Mouse (Mus musculus) frontal cortex, adult (tissue): ENCODE data around the gene Prrc2b.
A peak's percentile ranks its signal among the peaks of the same experiment; 100 is the strongest.

ENCODE experiments used
- ATAC-seq: cut with Nextera tagmentation; 2 replicates; pipeline ENCODE4 v1.9.2; 2017; ENCODE audit warnings: mild to moderate bottlenecking, moderate library complexity, mixed read lengths; ENCODE audit not compliant: low TSS enrichment

The Prrc2b gene

GRCm38 (mm10) chr2:32182676-32183296, 31.9 kb downstream of the Prrc2b start:
- ATAC-seq, result peak; percentile 41

- ATAC-seq, result peak; percentile 45
Measured at GRCm38 (mm10) chr2:32187019-32187551, 36.2 kb downstream of the Prrc2b start.

DNA sequence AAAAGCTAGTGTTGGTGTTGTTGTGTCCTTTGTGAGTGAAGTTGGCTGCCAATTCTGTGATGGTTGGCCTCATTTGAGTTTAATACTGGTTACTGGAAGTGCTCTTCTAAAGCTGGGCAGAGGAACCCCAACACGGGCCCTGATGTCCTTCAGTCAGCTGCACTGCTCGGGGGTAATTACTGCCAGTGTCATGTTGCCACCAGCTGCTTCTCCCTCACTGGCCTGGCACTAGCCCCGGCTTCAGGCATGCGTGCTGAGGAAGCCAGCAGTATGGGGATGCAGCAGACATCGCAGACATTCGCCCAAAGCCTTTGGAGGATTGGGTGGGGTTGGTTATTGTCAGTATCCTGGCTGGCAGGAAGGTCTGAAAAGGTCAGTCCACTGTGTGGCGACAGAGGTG, 36.8 kb downstream of the Prrc2b start:
- no peak for ATAC-seq

GRCm38 (mm10) chr2:32189060-32189681, 38.3 kb downstream of the Prrc2b start:
- peak; percentile 56 for ATAC-seq

DNA sequence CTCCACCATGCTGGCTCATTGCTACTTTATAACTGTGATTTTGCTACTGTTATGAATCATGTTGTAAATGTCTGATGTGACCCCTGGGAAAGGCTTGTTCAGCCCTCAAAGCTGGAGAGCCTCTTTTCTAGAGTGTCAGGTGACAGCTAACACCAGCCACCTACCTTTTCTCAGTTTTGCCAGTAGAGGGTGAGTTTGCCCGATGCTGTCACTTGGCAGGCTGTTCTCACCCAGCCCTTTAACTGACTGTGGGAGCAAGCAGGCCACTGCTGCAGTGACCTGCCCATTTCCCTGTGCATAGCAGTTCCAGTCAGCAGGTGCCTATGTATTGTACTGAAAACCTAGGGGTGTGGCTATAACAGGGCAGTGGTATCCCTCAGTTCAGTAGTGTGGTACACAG, 39.7 kb downstream of the Prrc2b start:
- ATAC-seq, result no peak

- no peak for ATAC-seq
Measured at GRCm38 (mm10) chr2:32191872-32192507, 41.1 kb downstream of the Prrc2b start.

DNA sequence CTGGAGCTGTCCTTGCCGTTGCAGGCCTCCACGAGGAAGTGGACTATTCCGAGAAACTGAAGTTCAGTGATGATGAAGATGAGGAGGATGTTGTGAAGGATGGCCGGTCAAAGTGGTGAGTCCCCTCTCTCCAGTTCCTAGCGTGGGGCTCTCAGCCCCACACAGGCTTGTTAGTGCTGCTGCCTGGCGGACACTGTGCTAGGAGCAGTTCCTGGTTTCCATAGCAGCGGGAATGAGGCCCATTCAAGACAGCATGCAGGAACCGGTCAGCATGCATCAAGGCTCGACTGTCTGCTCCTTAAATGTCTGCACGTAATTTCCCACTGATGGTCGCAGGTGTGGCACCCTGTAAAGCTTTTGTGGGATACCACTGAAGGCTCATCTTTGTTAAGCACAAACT, 48.1 kb downstream of the Prrc2b start:
- no peak for ATAC-seq

DNA sequence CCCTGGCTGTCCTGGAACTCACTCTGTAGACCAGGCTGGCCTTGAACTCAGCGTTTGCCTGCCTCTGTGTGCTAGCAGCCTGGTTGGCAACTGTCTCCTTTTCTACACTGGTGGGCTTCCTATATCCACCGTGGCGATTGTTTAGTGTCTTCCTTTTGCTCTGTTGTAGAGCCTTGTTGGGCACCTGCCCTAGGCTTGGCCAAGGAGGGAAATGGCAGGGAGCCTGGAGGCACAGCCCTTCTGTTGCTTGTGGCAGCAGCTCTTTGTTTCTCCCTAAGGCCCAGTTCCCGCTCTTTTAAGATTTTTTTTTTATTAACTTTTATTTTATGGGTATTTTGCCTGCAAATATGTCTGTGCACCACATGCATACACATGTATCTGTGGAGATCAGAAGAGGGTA, 49.2 kb downstream of the Prrc2b start:
- ATAC-seq, result no peak

DNA sequence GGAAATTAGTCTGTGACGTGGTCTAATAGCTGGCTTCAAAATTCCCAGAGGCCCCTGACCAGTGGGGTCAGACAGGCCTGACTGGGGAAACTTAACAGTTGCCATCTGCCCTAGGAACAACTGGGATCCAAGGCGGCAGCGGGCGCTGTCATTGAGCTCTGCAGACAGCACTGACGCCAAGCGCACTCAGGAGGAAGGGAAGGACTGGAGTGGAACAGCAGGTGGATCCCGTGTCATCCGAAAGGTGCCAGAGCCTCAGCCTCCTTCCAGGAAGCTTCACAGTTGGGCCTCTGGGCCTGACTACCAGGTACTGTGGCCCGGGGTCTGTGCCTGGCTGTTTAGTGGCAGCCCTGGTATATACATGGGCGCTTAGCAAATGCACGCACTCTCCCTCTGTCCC, 49.8 kb downstream of the Prrc2b start:
- ATAC-seq, result no peak

GRCm38 (mm10) chr2:32201527-32201926, 50.6 kb downstream of the Prrc2b start:
- no peak for ATAC-seq

DNA sequence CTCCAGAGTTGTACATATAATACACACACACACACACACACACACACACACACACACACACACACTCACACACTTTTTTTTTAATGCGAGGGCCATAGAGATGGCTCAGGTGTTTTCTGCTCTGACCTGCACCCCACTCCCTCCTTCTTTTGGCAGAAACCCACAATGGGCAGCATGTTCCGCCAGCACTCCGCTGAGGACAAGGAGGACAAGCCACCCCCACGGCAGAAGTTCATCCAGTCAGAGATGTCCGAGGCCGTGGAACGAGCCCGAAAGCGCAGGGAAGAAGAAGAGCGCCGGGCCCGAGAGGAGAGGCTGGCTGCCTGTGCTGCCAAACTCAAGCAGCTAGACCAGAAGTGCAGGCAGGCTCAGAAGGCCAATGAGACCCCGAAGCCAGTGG, 53.0 kb downstream of the Prrc2b start:
- ATAC-seq, result no peak

- ATAC-seq, result no peak
Measured at GRCm38 (mm10) chr2:32207682-32208081, 56.8 kb downstream of the Prrc2b start.

- ATAC-seq, result no peak
Measured at GRCm38 (mm10) chr2:32211689-32212088, 60.8 kb downstream of the Prrc2b start.

DNA sequence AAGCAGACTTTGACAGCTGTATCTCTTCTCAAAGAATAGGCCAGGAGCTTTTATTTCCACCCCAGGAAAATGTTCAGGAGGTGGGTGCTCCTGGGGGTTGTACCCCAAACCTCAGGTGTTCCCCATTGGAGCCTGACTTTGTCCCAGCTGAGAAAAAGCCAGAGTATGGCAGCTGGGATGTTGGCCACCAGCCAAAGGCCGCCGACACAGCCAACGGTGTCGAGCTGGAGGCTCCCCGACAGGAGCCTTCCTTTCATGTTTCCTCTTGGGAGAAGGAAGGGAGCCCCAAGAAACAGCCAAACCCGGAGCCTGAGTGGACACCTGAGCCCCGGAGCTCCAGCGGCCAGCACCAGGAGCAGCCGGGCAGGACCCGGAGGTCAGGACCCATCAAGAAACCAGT, 62.1 kb downstream of the Prrc2b start:
- no peak for ATAC-seq

DNA sequence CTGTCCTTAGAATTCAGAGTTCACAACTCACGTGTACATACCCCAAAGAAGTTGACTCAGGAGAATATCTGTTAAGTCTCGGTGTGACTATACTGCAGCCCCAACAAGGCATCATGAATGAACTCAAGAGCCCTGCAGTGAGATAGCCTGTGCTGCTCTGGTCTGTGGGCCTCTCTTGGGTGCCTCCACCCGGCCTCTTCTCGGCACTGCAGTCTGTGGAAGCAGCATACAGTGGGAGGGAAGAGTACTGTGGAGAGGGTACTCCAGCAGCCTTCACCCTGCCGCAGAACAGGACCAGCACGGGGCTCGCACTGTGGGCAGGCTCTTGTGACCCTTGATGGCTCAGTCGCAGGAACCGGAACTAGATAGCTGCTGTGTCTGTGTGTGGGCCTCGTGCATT, 64.7 kb downstream of the Prrc2b start:
- no peak for ATAC-seq

GRCm38 (mm10) chr2:32216506-32216905, 65.6 kb downstream of the Prrc2b start:
- no peak for ATAC-seq

- ATAC-seq, result no peak
Measured at GRCm38 (mm10) chr2:32217656-32218055, 66.8 kb downstream of the Prrc2b start.

DNA sequence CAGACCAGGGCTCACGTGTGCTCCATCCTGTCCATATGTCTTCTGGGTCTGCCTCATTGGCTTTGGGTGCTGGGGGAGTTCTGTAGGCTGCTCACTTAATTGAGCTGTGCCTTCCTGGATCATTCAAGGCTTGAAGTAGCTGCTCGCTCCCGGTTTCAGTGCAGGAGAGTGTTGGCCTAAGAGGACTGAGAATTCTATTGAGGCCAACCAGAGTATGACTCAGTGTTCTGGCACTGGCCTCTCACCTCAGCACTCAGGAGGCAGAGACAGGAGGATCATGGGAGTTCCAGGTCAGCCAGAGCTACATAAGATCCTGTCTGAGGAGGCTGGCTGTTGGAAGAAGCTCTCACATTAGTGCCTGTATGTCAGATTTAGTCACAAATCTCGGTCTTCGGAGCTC, 67.2 kb downstream of the Prrc2b start:
- ATAC-seq, result no peak

GRCm38 (mm10) chr2:32218541-32219334, 67.9 kb downstream of the Prrc2b start:
- ATAC-seq, result 0 out of 2 replicates have a peak, but pooled peaks have one; percentile 39

DNA sequence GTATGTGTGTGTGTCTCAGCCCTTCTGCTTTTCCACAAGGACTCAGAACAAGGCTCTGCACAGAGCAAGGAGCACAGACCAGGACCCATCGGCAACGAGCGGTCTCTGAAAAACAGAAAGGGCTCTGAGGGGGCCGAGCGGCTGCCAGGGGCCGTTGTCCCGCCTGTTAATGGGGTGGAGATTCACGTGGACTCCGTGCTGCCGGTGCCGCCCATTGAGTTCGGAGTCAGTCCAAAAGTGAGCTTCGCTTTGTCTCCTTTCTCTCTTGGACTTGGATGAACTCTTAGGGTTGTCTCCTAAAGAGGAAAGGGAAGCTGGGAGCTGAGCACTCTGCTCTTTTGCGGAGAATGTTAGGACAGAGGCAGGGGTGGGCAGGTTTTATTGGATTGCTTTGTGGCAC, 68.6 kb downstream of the Prrc2b start:
- ATAC-seq, result no peak

DNA sequence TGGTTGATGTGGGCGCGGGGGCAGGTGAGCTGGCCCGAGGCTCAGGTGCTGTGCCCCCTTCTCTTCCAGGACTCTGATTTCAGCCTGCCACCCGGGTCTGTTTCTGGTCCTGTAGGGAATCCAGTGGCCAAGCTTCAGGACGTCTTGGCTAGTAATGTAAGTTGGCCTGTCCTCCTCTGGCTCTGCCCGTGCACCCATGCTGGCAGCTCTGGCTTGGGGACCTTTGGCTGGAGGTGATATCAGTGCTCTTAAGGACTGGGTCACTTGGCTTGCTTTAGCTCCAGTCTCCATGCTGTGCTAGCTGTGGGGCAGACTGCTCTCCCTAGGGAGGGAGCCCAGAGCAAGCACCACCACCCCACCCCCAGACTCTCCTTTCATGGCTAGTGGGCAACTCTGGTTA, 69.1 kb downstream of the Prrc2b start:
- no peak for ATAC-seq

GRCm38 (mm10) chr2:32220969-32221368, 70.1 kb downstream of the Prrc2b start:
- no peak for ATAC-seq
